Mouse (Mus musculus): ENCODE measurements around the gene Clec11a. TPM values are rescaled to one million over a fixed set of nuclear protein-coding genes. Genes with fewer than 3 reads are reported as not detected.
"Not testable (repeated sequence)": the region's sequence is repeated elsewhere in the genome, so short reads cannot be mapped to it uniquely, and the experiment has no call there.

Clec11a gene
- polyA plus RNA-seq, 1 experiment from 2014 or later = 4.6 TPM

- not testable (repeated sequence) for H3K9me3 ChIP-seq (ENCODE audit: control insufficient read depth, low read length); H3K4me2 ChIP-seq (ENCODE audit: low read depth, low read length); H3K4me3 ChIP-seq (ENCODE audit: low read depth, low read length); H3K36me3 ChIP-seq (ENCODE audit: control insufficient read depth, insufficient read depth, low read length); H3K27ac ChIP-seq (ENCODE audit: low read depth, low read length); H3K27me3 ChIP-seq (ENCODE audit: control insufficient read depth, insufficient read depth, low read length); H3K9ac ChIP-seq (replicated peaks; ENCODE audit: low read depth, low read length); ATAC-seq (ENCODE audit: low read depth); H3K4me1 ChIP-seq (ENCODE audit: control insufficient read depth, insufficient read depth, low read length)
- WGBS = 77% methylated on average over 2 of the region's 2 CpGs
Measured at GRCm38 (mm10) chr7:44297501-44297900, 9.2 kb downstream of the Clec11a start.

GRCm38 (mm10) chr7:44291418-44291817, 15.3 kb downstream of the Clec11a start:
- H3K9me3 ChIP-seq (ENCODE audit: control insufficient read depth, low read length) = no peaks in the 10 kb centered on the region
- H3K9ac ChIP-seq (replicated peaks; ENCODE audit: low read depth, low read length) = no peak overlapping the region
- H3K4me1 ChIP-seq (ENCODE audit: control insufficient read depth, insufficient read depth, low read length) = no peaks in the 10 kb centered on the region
- no peak overlapping the region for H3K27ac ChIP-seq (ENCODE audit: low read depth, low read length)
- H3K27me3 ChIP-seq (ENCODE audit: control insufficient read depth, insufficient read depth, low read length) = no peaks in the 10 kb centered on the region
- H3K4me3 ChIP-seq (ENCODE audit: low read depth, low read length) = no peak overlapping the region
- no peaks in the 10 kb centered on the region for H3K36me3 ChIP-seq (ENCODE audit: control insufficient read depth, insufficient read depth, low read length)
- no peak for ATAC-seq (ENCODE audit: low read depth)
- WGBS = 56% methylated on average over 4 of the region's 4 CpGs
- H3K4me2 ChIP-seq (ENCODE audit: low read depth, low read length) = no peak overlapping the region

DNA sequence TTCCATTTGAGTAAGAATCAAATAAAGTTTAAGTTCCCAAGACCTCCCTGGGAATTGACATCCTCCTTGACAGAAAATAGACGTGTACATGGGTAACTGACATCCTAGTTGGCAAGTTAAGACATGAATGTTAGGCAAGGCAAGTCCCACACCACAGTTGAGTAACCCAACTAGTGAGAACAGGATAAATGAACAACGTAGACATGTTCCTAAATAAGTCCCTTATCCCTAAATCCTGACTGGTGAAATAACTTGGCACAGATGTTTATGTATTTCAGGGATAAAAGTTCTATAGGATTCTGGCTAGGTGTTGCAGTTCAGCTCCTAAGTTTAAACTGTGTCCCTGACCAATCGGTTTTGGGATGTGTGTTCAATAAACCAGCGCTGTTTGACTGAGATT, 15.7 kb downstream of the Clec11a start:
- no peaks in the 10 kb centered on the region for H3K9me3 ChIP-seq (ENCODE audit: control insufficient read depth, low read length)
- no peaks in the 10 kb centered on the region for H3K36me3 ChIP-seq (ENCODE audit: control insufficient read depth, insufficient read depth, low read length)
- H3K4me2 ChIP-seq (ENCODE audit: low read depth, low read length) = no peak overlapping the region
- 77% methylated on average over 4 of the region's 4 CpGs for WGBS
- no peak for ATAC-seq (ENCODE audit: low read depth)
- no peak overlapping the region for H3K9ac ChIP-seq (replicated peaks; ENCODE audit: low read depth, low read length)
- H3K27ac ChIP-seq (ENCODE audit: low read depth, low read length) = no peak overlapping the region
- no peak overlapping the region for H3K4me3 ChIP-seq (ENCODE audit: low read depth, low read length)
- no peaks in the 10 kb centered on the region for H3K27me3 ChIP-seq (ENCODE audit: control insufficient read depth, insufficient read depth, low read length)
- no peaks in the 10 kb centered on the region for H3K4me1 ChIP-seq (ENCODE audit: control insufficient read depth, insufficient read depth, low read length)

- Histone ChIP-seq H3K27me3 (ENCODE audit: control insufficient read depth, insufficient read depth, low read length) (no peaks in the 10 kb centered on the region), H3K27ac (ENCODE audit: low read depth, low read length) (no peak overlapping the region), H3K4me3 (ENCODE audit: low read depth, low read length) (no peak overlapping the region), H3K4me1 (ENCODE audit: control insufficient read depth, insufficient read depth, low read length) (no peaks in the 10 kb centered on the region), H3K4me2 (ENCODE audit: low read depth, low read length) (no peak overlapping the region), H3K9ac (replicated peaks; ENCODE audit: low read depth, low read length) (no peak overlapping the region), H3K36me3 (ENCODE audit: control insufficient read depth, insufficient read depth, low read length) (no peaks in the 10 kb centered on the region), H3K9me3 (ENCODE audit: control insufficient read depth, low read length) (no peaks in the 10 kb centered on the region)
- ATAC-seq (ENCODE audit: low read depth) = no peak
- whole genome bisulfite sequencing = 78% methylated on average over 7 of the region's 7 CpGs
Measured at GRCm38 (mm10) chr7:44287760-44288159, 18.9 kb downstream of the Clec11a start.

DNA sequence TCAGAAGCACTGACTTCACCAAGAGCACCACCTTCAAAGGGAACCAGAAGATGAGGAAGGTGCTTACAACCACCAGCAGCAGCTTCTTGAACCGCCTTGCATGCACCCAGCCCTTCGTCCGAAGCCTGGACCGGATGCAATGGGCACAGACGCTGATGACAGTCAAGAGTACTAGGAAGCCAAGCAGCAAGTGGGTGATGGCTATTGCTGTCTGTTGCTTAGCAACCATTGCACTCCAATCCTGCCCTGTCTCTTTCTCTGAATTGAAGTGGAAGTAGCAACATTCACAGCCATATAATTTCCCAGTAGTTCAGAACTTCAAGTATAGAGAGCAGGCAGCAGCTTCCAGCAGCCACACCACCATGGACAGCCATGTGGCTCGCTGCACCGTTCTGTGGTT, 25.1 kb downstream of the Clec11a start:
- Histone ChIP-seq H3K36me3 (ENCODE audit: control insufficient read depth, insufficient read depth, low read length) (no peaks in the 10 kb centered on the region), H3K9me3 (ENCODE audit: control insufficient read depth, low read length) (no peaks in the 10 kb centered on the region), H3K4me1 (ENCODE audit: control insufficient read depth, insufficient read depth, low read length) (no peaks in the 10 kb centered on the region), H3K27ac (ENCODE audit: low read depth, low read length) (no peak overlapping the region), H3K4me3 (ENCODE audit: low read depth, low read length) (no peak overlapping the region), H3K4me2 (ENCODE audit: low read depth, low read length) (no peak overlapping the region), H3K9ac (replicated peaks; ENCODE audit: low read depth, low read length) (no peak overlapping the region), H3K27me3 (ENCODE audit: control insufficient read depth, insufficient read depth, low read length) (no peaks in the 10 kb centered on the region)
- WGBS = 64% methylated on average over 7 of the region's 7 CpGs
- no peak for ATAC-seq (ENCODE audit: low read depth)

- no peaks in the 10 kb centered on the region for H3K36me3 ChIP-seq (ENCODE audit: control insufficient read depth, insufficient read depth, low read length)
- no peak overlapping the region for H3K4me3 ChIP-seq (ENCODE audit: low read depth, low read length)
- no peaks in the 10 kb centered on the region for H3K9me3 ChIP-seq (ENCODE audit: control insufficient read depth, low read length)
- H3K4me1 ChIP-seq (ENCODE audit: control insufficient read depth, insufficient read depth, low read length) = no peaks in the 10 kb centered on the region
- ATAC-seq (ENCODE audit: low read depth) = no peak
- no peaks in the 10 kb centered on the region for H3K27me3 ChIP-seq (ENCODE audit: control insufficient read depth, insufficient read depth, low read length)
- no peak overlapping the region for H3K27ac ChIP-seq (ENCODE audit: low read depth, low read length)
- no peak overlapping the region for H3K9ac ChIP-seq (replicated peaks; ENCODE audit: low read depth, low read length)
- WGBS = 79% methylated on average over 1 of the region's 1 CpGs
- no peak overlapping the region for H3K4me2 ChIP-seq (ENCODE audit: low read depth, low read length)
Measured at GRCm38 (mm10) chr7:44280959-44281358, 25.7 kb downstream of the Clec11a start.

- no peak for ATAC-seq (ENCODE audit: low read depth)
- 41% methylated on average over 2 of the region's 2 CpGs for WGBS
- no peaks in the 10 kb centered on the region for H3K4me1 ChIP-seq (ENCODE audit: control insufficient read depth, insufficient read depth, low read length)
Measured at GRCm38 (mm10) chr7:44277250-44277622, 29.5 kb downstream of the Clec11a start.

GRCm38 (mm10) chr7:44276461-44277249, 30.0 kb downstream of the Clec11a start:
- whole genome bisulfite sequencing = 65% methylated on average over 9 of the region's 10 CpGs
- no peak for ATAC-seq (ENCODE audit: low read depth)
- H3K9ac ChIP-seq (replicated peaks; ENCODE audit: low read depth, low read length) = no peak overlapping the region

More at GRCm38 (mm10) chr7:44277250-44277622, 29.5 kb downstream of the Clec11a start:
- H3K4me3 ChIP-seq (ENCODE audit: low read depth, low read length) = no peak overlapping the region
- H3K27me3 ChIP-seq (ENCODE audit: control insufficient read depth, insufficient read depth, low read length) = no peaks in the 10 kb centered on the region
- H3K36me3 ChIP-seq (ENCODE audit: control insufficient read depth, insufficient read depth, low read length) = no peaks in the 10 kb centered on the region
- no peaks in the 10 kb centered on the region for H3K9me3 ChIP-seq (ENCODE audit: control insufficient read depth, low read length)
- H3K27ac ChIP-seq (ENCODE audit: low read depth, low read length) = no peak overlapping the region
- no peak overlapping the region for H3K9ac ChIP-seq (replicated peaks; ENCODE audit: low read depth, low read length)
- no peak overlapping the region for H3K4me2 ChIP-seq (ENCODE audit: low read depth, low read length)

GRCm38 (mm10) chr7:44275546-44275945, 31.2 kb downstream of the Clec11a start:
- WGBS = 82% methylated on average over 3 of the region's 3 CpGs
- H3K36me3 ChIP-seq (ENCODE audit: control insufficient read depth, insufficient read depth, low read length) = no peaks in the 10 kb centered on the region
- no peak overlapping the region for H3K27ac ChIP-seq (ENCODE audit: low read depth, low read length)
- H3K9ac ChIP-seq (replicated peaks; ENCODE audit: low read depth, low read length) = no peak overlapping the region
- no peak overlapping the region for H3K4me3 ChIP-seq (ENCODE audit: low read depth, low read length)
- H3K4me1 ChIP-seq (ENCODE audit: control insufficient read depth, insufficient read depth, low read length) = no peaks in the 10 kb centered on the region
- no peaks in the 10 kb centered on the region for H3K9me3 ChIP-seq (ENCODE audit: control insufficient read depth, low read length)
- ATAC-seq (ENCODE audit: low read depth) = no peak
- H3K4me2 ChIP-seq (ENCODE audit: low read depth, low read length) = no peak overlapping the region
- H3K27me3 ChIP-seq (ENCODE audit: control insufficient read depth, insufficient read depth, low read length) = no peaks in the 10 kb centered on the region

More at GRCm38 (mm10) chr7:44276461-44277249, 30.0 kb downstream of the Clec11a start:
- Histone ChIP-seq H3K27ac (ENCODE audit: low read depth, low read length) (no peak overlapping the region), H3K27me3 (ENCODE audit: control insufficient read depth, insufficient read depth, low read length) (no peaks in the 10 kb centered on the region), H3K4me3 (ENCODE audit: low read depth, low read length) (no peak overlapping the region), H3K36me3 (ENCODE audit: control insufficient read depth, insufficient read depth, low read length) (no peaks in the 10 kb centered on the region), H3K9me3 (ENCODE audit: control insufficient read depth, low read length) (no peaks in the 10 kb centered on the region), H3K4me2 (ENCODE audit: low read depth, low read length) (no peak overlapping the region), H3K4me1 (ENCODE audit: control insufficient read depth, insufficient read depth, low read length) (no peaks in the 10 kb centered on the region)

Data from neural tube, embryonic 14.5 days (tissue).